Mouse (Mus musculus) embryonic facial prominence, embryonic 14.5 days (tissue): Measurements from ENCODE around the gene Cadm4. TPM values are rescaled to one million over a fixed set of nuclear protein-coding genes. Genes with fewer than 3 reads are reported as not detected.

Experiments used
- ATAC-seq: fragments of 200-750 bp; cut with Nextera tagmentation; 2 replicates; pipeline ENCODE4 v1.8.0; 2017; ENCODE audit warnings: low read depth, moderate number of reproducible peaks, moderate TSS enrichment
- DNase-seq: peaks from one replicate; pipeline ENCODE4 v3.0.0-alpha.2; 2015; ENCODE audit warnings: low spot score
- H3K27ac ChIP-seq: fragments of 300-500 bp; sonication (generic); replicated peaks from 2 replicates; pipeline ENCODE4 v1.5.1; 2014; ENCODE audit warnings: low read depth, mild to moderate bottlenecking, low read length, moderate library complexity
- H3K27me3 ChIP-seq: fragments of 300-500 bp; sonication (generic); replicated peaks from 2 replicates; pipeline ENCODE4 v1.6.1; 2014; ENCODE audit warnings: low read length; ENCODE audit not compliant: control insufficient read depth, insufficient read depth
- H3K36me3 ChIP-seq: fragments of 300-500 bp; sonication (generic); 2 replicates; pipeline ENCODE4 v1.6.1; 2014; ENCODE audit warnings: low read length, mixed read lengths; ENCODE audit not compliant: control insufficient read depth, insufficient read depth
- H3K4me1 ChIP-seq: fragments of 300-500 bp; sonication (generic); 2 replicates; pipeline ENCODE4 v1.6.1; 2014; ENCODE audit warnings: antibody characterized with exemption, low read length; ENCODE audit not compliant: control insufficient read depth, insufficient read depth
- H3K4me2 ChIP-seq: fragments of 300-500 bp; sonication (generic); 2 replicates; pipeline ENCODE4 v1.6.1; 2014; ENCODE audit warnings: low read depth, mild to moderate bottlenecking, low read length, moderate library complexity, mixed read lengths
- H3K4me3 ChIP-seq: fragments of 300-500 bp; sonication (generic); 2 replicates; pipeline ENCODE4 v1.5.1; 2014; ENCODE audit warnings: low read depth, mild to moderate bottlenecking, low read length
- H3K9ac ChIP-seq: fragments of 300-500 bp; sonication (generic); 2 replicates; pipeline ENCODE4 v1.6.1; 2014; ENCODE audit warnings: low read depth, mild to moderate bottlenecking, low read length, moderate library complexity, mixed read lengths
- H3K9me3 ChIP-seq: fragments of 300-500 bp; sonication (generic); 2 replicates; pipeline ENCODE4 v1.6.1; 2016; ENCODE audit warnings: low read length; ENCODE audit not compliant: control insufficient read depth
- WGBS: fragments of 180-500 bp; shearing (Covaris S2); extraction: QIAGEN DNeasy Blood & Tissue Kit; methylation state at CpG from one replicate; pipeline ENCODE4 v1.1.7; 2014; 5-methylcytosine and 5-hydroxymethylcytosine counted together
- polyA plus RNA-seq: library from polyadenylated mRNA; unstranded; fragments of >200 nt; fragmentation: Nextera tagmentation; extraction: Ambion mirVana; gene quantifications from 2 replicates; pipeline ENCODE4 v1.2.1, GENCODE M21; 2014

The Cadm4 gene
- polyA plus RNA-seq, 1 experiment from 2014 or later = 2.8 TPM

DNA sequence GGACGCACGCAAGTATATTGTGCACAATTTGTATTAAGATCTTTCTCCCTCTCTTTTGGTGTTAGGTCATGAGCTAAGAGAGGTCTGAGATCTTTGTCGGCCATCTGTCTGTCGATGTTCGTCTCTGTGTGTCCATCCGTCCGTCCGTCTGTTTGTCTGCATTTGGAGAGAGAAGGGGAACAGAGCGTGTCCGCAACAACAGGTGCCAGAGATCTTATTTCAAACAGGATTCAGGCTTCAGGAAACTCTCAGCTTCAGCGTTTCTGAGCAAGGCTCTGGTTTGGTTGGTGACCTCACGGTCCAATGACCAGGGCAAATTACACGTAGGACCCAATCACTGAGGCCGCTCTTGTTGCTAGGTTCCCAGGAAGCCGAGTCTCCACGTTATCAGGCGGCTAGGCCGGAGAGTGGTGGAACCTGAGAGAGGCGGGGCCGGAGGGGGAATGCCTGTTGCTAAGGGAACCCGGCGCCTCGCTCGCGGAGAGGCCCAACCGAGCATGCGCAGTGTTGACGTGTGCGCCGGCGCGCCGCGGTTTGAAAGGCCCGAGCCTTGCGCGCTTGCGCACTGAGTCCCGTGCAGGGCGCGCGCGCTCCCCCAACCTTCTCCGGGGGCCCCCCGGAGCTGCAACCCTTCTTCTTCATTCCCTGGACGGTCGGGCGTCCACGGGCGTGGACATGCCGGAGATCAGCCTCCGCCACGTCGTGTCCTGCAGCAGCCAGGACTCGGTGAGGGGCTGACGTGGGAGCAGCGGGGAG, 65.0 kb downstream of the Cadm4 start:
- H3K4me2 ChIP-seq = peak overlapping the region; percentile 83
- ATAC-seq = peak; percentile 100
- H3K9ac ChIP-seq = peak overlapping the region; percentile 88
- peaks cover 8% of the 10 kb centered on the region; the same call in 1 of the 2 replicates for H3K4me1 ChIP-seq
- peak; percentile 99 for DNase-seq
- H3K4me3 ChIP-seq = peak overlapping the region; percentile 85
- WGBS = under 1% methylated on average over 33 of the region's 57 CpGs
- peaks cover 27% of the 10 kb centered on the region for H3K36me3 ChIP-seq
- H3K27me3 ChIP-seq = no peaks in the 10 kb centered on the region
- peak overlapping the region; percentile 64 for H3K27ac ChIP-seq
- H3K9me3 ChIP-seq = no peaks in the 10 kb centered on the region; the same call in 1 of the 2 replicates

DNA sequence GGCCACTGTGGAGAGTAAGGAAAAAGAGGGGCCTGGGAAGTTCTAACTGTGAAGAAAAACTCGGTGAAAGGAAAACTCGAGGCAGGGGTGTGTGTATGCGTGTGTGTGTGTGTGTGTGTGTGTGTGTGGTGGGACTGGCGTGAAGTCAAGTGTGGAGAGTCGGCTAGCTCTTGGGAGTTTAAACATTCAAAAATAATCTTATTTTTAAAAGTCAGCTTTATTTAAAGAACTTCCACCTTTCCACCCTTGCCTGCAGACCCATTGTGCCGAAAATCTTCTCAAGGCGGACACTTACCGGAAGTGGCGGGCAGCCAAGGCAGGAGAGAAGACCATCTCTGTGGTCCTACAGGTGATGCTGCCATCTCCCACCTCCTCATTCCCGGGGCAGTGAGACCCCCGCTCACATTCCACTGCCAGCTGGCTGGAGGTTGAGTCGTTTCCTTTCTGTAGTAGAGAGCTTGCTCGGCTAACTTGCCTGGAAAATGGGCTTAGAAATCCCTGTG, 65.8 kb downstream of the Cadm4 start:
- WGBS = 31% methylated on average over 12 of the region's 13 CpGs
- H3K9ac ChIP-seq = peak overlapping the region; percentile 88

GRCm38 (mm10) chr7:24551985-24552759, 70.3 kb downstream of the Cadm4 start:
- no peaks in the 10 kb centered on the region for H3K27me3 ChIP-seq
- no peak overlapping the region for H3K27ac ChIP-seq
- 0 out of 2 replicates have a peak, but pooled peaks cover 5% of the 10 kb centered on the region for H3K4me1 ChIP-seq
- H3K9ac ChIP-seq = no peak overlapping the region
- H3K9me3 ChIP-seq = no peaks in the 10 kb centered on the region
- WGBS = 82% methylated on average over 12 of the region's 12 CpGs
- peaks cover 68% of the 10 kb centered on the region for H3K36me3 ChIP-seq
- no peak for DNase-seq
- no peak overlapping the region for H3K4me2 ChIP-seq
- ATAC-seq = no peak
- no peak overlapping the region for H3K4me3 ChIP-seq

More for the DNA sequence above, 65.8 kb downstream of the Cadm4 start:
- Histone ChIP-seq H3K27ac (peak overlapping the region; percentile 61), H3K4me1 (peaks cover 8% of the 10 kb centered on the region; the same call in 1 of the 2 replicates), H3K4me3 (peak overlapping the region; percentile 85), H3K9me3 (no peaks in the 10 kb centered on the region; the same call in 1 of the 2 replicates), H3K27me3 (no peaks in the 10 kb centered on the region), H3K36me3 (peaks cover 35% of the 10 kb centered on the region), H3K4me2 (peak overlapping the region; percentile 83)
- ATAC-seq (no peak), DNase-seq (no peak)

Other genes with a start within 250 kb of the Cadm4 start
- gene Zfp109, start 244.5 kb upstream of the Cadm4 start, polyA plus RNA-seq = 3.6 and 4.5 TPM in 2 replicates
- gene Zfp108, start 227.2 kb upstream of the Cadm4 start, polyA plus RNA-seq = 4.3 and 5.6 TPM in 2 replicates
- 6.2 and 9.2 TPM in 2 replicates for gene Zfp93, start 211.6 kb upstream of the Cadm4 start, polyA plus RNA-seq
- 29.8 and 29.9 TPM in 2 replicates for gene Zfp61, start 180.8 kb upstream of the Cadm4 start, polyA plus RNA-seq
- 8.5 and 12.1 TPM in 2 replicates for gene Zfp94, start 165.4 kb upstream of the Cadm4 start, polyA plus RNA-seq
- not detected in 2 replicates for gene Tescl, start 148.1 kb upstream of the Cadm4 start, polyA plus RNA-seq
- gene Lypd5, start 132.8 kb upstream of the Cadm4 start, polyA plus RNA-seq = 2.4 and 4.9 TPM in 2 replicates
- gene Kcnn4, start 111.8 kb upstream of the Cadm4 start, polyA plus RNA-seq = 4.1 and 5.8 TPM in 2 replicates
- gene Smg9, start 82.4 kb upstream of the Cadm4 start, polyA plus RNA-seq = 17.6 and 19.9 TPM in 2 replicates
- gene Irgc1, start 29.7 kb upstream of the Cadm4 start, polyA plus RNA-seq = 0.16 and 0.36 TPM in 2 replicates
- gene Plaur, start 19.5 kb upstream of the Cadm4 start, polyA plus RNA-seq = 8.0 and 12.2 TPM in 2 replicates
- gene Zfp428, start 25.0 kb downstream of the Cadm4 start, polyA plus RNA-seq = 31.3 and 36.6 TPM in 2 replicates
- 0.19 and 0.22 TPM in 2 replicates for gene AC161166.1, start 30.4 kb downstream of the Cadm4 start, polyA plus RNA-seq
- gene Irgq, start 48.7 kb downstream of the Cadm4 start, polyA plus RNA-seq = 11.4 and 12.0 TPM in 2 replicates
- 0.34 and 1.5 TPM in 2 replicates for gene Pinlyp, start 64.1 kb downstream of the Cadm4 start, polyA plus RNA-seq
- gene Xrcc1, start 64.3 kb downstream of the Cadm4 start, polyA plus RNA-seq = 88.4 and 97.9 TPM in 2 replicates
- 25.5 and 25.6 TPM in 2 replicates for gene Ethe1, start 105.5 kb downstream of the Cadm4 start, polyA plus RNA-seq
- 4.3 and 4.6 TPM in 2 replicates for gene Zfp575, start 105.6 kb downstream of the Cadm4 start, polyA plus RNA-seq
- gene Phldb3, start 128.7 kb downstream of the Cadm4 start, polyA plus RNA-seq = 0.43 and 0.60 TPM in 2 replicates
- gene Lypd3, start 154.5 kb downstream of the Cadm4 start, polyA plus RNA-seq = 24.7 TPM in 2 replicates
- not detected in 2 replicates for gene Tex101, start 194.7 kb downstream of the Cadm4 start, polyA plus RNA-seq
- gene BC049730, start 227.2 kb downstream of the Cadm4 start, polyA plus RNA-seq = not detected in 2 replicates
- gene Gm4763, start 244.9 kb downstream of the Cadm4 start, polyA plus RNA-seq = not detected in 2 replicates